25 mouse cellular contexts compared by ENCODE assay signal in the genomic region with DNA sequence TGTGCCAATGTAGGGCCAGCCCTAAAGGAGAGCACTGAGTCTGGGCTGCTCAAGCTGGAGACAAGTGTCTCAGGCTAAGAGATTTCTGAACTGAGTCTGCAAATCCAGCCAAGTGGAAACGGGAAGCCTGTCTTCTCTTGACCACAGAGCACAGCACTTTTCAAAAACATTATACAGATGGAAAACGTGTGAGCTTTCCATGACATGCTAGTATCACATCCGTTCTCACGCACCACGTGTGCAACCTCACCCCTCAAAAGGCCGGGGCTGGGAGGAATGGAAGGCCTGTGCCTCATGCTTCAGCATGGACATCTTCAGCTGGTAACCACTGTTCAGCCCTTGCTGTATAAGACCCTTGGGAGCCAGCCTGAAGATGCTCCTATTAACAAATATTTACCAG.
"Had no signal": no experiment of that assay in that cellular context is flagged by ENCODE, and none has a peak within 500 bp of the region (broad histone marks: within the 10 kb centered on the region; RNA-seq: fewer than 3 reads in every experiment).

No protein-coding gene starts in this region.

- H3K4me3 ChIP-seq: embryonic facial prominence, embryonic 10.5 days; embryonic facial prominence, embryonic 12.5 days; embryonic facial prominence, embryonic 13.5 days; embryonic facial prominence, embryonic 15.5 days; erythroblast, embryonic 14.5 days; forebrain, embryonic 10.5 days; forebrain, embryonic 12.5 days; forebrain, embryonic 13.5 days; forebrain, embryonic 15.5 days; gastrocnemius, adult 2 months; heart, adult 2 months had no signal

- H3K4me2 ChIP-seq: embryonic facial prominence, embryonic 12.5 days; embryonic facial prominence, embryonic 13.5 days; embryonic facial prominence, embryonic 15.5 days; forebrain, embryonic 12.5 days; forebrain, embryonic 13.5 days; forebrain, embryonic 15.5 days had no signal

- H3K4me1 ChIP-seq: embryonic facial prominence, embryonic 10.5 days; embryonic facial prominence, embryonic 12.5 days; embryonic facial prominence, embryonic 13.5 days; embryonic facial prominence, embryonic 15.5 days; forebrain, embryonic 10.5 days; forebrain, embryonic 12.5 days had no signal

- H3K9me3 ChIP-seq: embryonic facial prominence, embryonic 10.5 days; embryonic facial prominence, embryonic 12.5 days; embryonic facial prominence, embryonic 13.5 days; embryonic facial prominence, embryonic 15.5 days; forebrain, embryonic 10.5 days; forebrain, embryonic 12.5 days; forebrain, embryonic 13.5 days; forebrain, embryonic 15.5 days had no signal

- H3K9ac ChIP-seq: embryonic facial prominence, embryonic 12.5 days; embryonic facial prominence, embryonic 13.5 days; embryonic facial prominence, embryonic 15.5 days; forebrain, embryonic 12.5 days; forebrain, embryonic 13.5 days; forebrain, embryonic 15.5 days; forebrain, postnatal 0 days had no signal

- H3K27ac ChIP-seq: embryonic facial prominence, embryonic 10.5 days; embryonic facial prominence, embryonic 12.5 days; embryonic facial prominence, embryonic 13.5 days; embryonic facial prominence, embryonic 15.5 days; forebrain, embryonic 10.5 days; forebrain, embryonic 12.5 days; forebrain, embryonic 13.5 days; forebrain, embryonic 15.5 days; gastrocnemius, adult 2 months; heart, adult 2 months had no signal

- DNase-seq: cerebellum, adult 9-10 months; cerebellum, adult 9-11 months; cerebellum, postnatal 10 days; cerebellum, postnatal 14 days; cerebellum, postnatal 25 days; cerebellum, postnatal 36 days; embryo, embryonic 11 days; forebrain, postnatal 0 days; gastrocnemius, adult 2 months; gastrocnemius, postnatal 10 days; gastrocnemius, postnatal 14 days; gastrocnemius, postnatal 25 days; gastrocnemius, postnatal 36 days; heart, adult 11 months; heart, adult 18-20 months; heart, adult 2 months had no signal

- H3K27me3 ChIP-seq: embryonic facial prominence, embryonic 12.5 days; embryonic facial prominence, embryonic 13.5 days; embryonic facial prominence, embryonic 15.5 days; forebrain, embryonic 12.5 days; forebrain, embryonic 13.5 days; forebrain, embryonic 15.5 days had no signal

- H3K36me3 ChIP-seq: embryonic facial prominence, embryonic 10.5 days; embryonic facial prominence, embryonic 12.5 days; embryonic facial prominence, embryonic 13.5 days; embryonic facial prominence, embryonic 15.5 days; forebrain, embryonic 10.5 days; forebrain, embryonic 12.5 days; forebrain, embryonic 15.5 days had no signal
